Mouse (Mus musculus) retina, adult 2 months (tissue): ENCODE data around the gene Nfe2.
"Not testable (repeated sequence)": the region's sequence is repeated elsewhere in the genome, so short reads cannot be mapped to it uniquely, and the experiment has no call there.

Experiments used
- DNase-seq: peaks from one replicate; pipeline ENCODE4 v3.0.0-alpha.2; 2012; ENCODE audit warnings: low read depth, low spot score

The Nfe2 gene

DNA sequence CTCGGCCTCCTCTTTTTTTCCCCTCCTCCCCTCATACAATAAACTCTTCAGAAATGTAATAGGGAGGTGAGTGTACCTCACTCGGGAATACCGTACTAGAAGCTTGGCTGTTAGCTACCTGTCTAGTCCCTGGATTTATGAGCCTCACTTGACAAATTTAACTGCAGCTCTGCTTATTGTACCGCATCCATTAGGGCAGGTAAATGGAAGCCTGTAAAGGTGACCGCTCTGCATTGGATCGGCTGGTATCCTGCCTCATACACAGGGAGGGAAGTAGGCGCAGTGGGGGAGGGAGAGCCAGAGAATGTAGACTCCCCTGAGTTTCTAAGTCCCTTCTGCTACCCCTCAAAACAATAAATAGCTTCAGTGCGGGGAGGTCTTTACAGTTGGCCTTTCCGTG is 32.6 kb upstream of the Nfe2 start:
- DNase-seq: no peak

- DNase-seq: no peak
These were observed 32.2 kb upstream of the Nfe2 start for GRCm38 (mm10) chr15:103290417-103290816.

GRCm38 (mm10) chr15:103289600-103289999 is 31.4 kb upstream of the Nfe2 start:
- DNase-seq: no peak

GRCm38 (mm10) chr15:103285778-103286417 is 27.7 kb upstream of the Nfe2 start:
- DNase-seq: no peak

- DNase-seq: no peak
These were observed 26.4 kb upstream of the Nfe2 start for GRCm38 (mm10) chr15:103284647-103285046.

DNA sequence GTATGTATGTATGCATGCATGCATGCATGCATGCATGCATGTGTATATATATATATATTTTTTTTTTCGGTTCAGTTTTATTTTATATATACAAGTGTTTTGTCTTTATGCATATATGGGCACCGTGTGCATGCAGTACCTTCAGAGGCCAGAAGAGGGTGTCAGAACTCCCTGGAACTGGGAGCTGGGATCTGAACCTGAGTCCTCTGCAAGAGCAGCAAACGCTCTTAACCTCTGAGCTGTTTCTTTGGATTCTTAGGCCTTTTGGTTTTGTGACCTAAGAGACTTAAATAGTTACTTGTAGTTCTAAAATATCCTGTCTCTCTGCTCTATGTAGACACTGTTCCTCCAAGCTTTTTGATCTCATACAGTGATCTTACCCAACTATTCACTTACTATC is 25.9 kb upstream of the Nfe2 start:
- no peak for DNase-seq

DNA sequence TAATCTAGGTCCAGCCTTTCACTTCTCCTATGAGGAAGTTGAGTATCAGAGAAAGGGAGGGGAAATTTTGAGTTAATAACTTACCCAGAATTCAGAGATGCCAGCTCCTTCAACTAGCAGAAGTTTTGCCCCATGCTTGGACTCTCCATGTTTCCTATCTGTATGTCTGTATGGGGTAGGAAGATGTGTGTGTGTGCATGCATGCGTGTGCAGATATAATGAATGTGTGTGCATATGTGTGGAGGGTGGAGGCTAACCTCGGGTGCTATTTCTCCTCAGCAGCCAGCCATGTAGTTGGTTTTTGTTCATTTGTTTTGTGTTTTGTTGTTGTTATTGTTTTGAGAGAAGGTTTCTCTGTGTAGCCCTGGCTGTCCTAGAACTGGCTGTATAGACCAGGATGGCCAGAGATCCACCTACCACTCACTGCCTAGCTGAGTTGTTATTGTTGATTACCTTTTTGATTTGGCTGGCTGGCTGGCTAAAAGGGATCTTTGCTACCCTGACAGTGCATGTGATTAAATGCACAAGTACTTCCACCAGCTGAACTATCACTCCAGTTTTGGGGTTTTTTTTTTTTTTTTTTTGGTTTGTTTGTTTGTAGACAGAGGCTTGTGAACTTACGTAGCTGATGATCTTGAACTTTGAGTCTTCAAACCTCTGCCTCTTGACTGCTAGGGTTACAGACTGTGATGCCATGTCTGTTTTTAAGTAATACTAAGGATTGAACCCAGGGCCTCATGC is 23.4 kb upstream of the Nfe2 start:
- no peak for DNase-seq

DNA sequence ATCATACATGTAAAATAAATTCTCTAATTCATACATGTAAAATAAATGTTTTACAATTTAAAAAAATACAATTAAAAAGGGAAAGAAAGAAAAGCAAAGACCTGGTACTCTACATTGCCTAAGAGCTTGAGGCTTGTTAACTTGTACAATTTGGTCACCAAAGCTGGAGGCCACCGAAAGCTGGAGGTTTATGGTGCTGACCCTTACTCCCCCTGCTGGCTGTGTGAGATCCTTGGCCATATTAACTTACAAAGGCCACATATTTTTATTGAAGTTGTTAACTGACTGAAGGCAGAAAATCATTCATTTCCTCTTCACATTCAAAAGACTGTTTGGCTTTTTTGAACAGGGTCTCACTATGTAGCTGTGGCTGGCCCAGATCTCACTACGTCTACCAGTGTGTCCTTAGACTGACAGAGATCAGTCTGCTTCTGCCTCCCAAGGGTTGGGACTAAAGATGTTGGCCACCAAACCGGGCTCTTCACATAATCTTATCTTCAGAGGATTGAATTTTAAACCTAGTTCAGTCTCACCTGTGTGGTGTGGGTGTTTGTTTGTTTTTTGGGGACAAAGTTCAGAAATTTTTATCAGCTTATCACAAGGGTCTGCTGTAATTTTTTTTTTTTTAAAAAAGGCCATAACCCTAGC is 22.7 kb upstream of the Nfe2 start:
- DNase-seq: no peak

GRCm38 (mm10) chr15:103279750-103280149 is 21.5 kb upstream of the Nfe2 start:
- no peak for DNase-seq

- DNase-seq: no peak
These were observed 19.7 kb upstream of the Nfe2 start for GRCm38 (mm10) chr15:103277949-103278348.

DNA sequence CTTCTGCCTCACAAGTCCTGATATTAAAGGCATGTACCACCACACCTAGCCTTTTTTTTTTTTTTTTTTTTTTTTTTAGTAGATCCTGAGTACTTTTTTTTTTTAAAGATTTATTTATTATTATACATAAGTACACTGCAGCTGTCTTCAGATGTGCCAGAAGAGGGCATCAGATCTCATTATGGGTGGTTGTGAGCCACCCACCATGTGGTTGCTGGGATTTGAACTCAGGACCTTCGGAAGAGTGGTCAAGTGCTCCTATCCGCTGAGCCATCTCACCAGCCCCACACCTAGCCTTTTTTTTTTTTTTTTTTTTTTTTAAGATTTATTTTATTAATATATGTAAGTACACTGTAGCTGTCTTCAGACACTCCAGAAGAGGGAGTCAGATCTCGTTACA is 17.7 kb upstream of the Nfe2 start:
- not testable (repeated sequence) for DNase-seq

DNA sequence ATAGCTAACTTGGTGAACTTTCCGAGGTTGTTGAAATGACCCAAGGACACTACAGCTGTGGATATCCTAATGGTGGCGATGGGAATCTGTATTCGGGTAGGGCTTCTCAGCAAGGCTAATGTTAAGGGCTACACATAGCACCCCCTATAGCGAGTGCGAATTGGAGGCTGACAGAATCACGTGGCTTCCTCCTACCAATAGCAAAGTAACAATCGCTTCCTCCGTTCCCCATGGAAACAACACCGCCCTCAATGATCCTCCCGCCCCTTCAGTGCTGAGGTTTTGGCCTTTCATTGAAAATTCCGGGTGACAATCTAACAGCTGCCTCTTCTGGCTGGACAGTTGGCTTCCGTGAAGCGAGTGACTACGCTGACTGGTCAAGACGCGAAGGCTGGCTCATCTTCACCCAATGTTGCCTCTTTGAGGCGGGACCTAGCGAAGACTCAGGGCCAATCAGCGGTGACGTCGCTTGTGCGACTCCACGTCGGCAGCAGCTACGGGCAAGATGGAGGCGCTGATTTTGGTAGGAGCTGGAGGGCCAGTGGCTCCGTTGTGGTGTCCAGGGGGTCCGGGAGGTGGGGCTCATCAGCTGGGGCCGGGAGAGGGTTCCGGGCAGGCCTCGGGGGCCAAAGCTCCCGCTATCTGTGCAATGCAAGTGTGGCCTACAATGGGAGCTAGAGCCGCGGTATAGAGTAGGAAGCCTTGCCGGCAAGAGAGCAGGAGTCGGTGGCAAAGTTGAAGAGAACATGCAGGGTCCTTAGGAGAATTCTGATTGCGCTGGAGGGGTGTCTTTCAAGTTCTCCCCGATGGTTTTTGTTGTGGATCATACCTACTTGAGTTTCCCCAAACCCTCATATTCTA is 14.4 kb upstream of the Nfe2 start, which contains the start of gene Copz1:
TSS of gene Copz1 (plus strand) at position 296 of the 861 bp plus-strand sequence.
- DNase-seq: peak; percentile 93

GRCm38 (mm10) chr15:103268903-103269302 is 10.7 kb upstream of the Nfe2 start:
- DNase-seq: no peak

DNA sequence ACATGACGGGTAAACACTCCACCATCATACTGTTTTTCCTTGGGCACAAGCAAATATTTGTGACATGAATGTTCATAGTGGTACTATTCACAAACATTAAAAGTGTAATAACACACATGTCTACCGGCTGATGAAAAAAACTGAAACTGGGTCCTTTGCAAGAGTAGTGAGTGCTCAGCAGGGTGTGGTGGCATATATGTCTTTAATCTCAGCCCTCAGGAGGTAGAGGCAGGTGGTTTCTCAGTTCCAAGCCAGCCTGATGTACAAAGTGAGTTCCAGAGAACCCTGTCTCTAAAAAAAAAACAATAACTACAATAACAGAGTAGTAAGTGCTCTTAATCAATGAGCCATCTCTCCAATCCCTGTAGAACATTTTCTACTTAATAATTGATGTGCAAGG is 6.6 kb upstream of the Nfe2 start:
- DNase-seq: no peak

DNA sequence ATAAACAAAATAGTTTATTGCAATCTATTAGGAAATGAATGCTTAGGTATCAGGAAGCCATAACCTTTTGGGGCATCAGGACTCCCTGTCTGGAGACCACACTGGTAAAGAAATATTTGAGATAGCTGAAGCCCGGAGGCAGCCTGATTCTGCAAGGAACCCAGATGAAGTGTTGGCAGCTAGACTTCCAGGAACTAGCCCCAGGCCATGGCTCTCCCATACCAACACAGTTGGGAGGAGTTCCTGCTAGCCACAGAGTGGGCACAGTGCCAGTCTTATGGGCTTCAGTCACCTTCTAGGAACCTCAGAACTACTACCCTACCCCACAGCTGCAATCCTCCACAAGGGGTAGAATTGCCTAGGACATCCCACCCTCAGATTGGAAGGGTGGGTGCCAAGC is 1.8 kb upstream of the Nfe2 start:
- no peak for DNase-seq

GRCm38 (mm10) chr15:103259162-103259561 is 959 bp upstream of the Nfe2 start:
- no peak for DNase-seq

DNA sequence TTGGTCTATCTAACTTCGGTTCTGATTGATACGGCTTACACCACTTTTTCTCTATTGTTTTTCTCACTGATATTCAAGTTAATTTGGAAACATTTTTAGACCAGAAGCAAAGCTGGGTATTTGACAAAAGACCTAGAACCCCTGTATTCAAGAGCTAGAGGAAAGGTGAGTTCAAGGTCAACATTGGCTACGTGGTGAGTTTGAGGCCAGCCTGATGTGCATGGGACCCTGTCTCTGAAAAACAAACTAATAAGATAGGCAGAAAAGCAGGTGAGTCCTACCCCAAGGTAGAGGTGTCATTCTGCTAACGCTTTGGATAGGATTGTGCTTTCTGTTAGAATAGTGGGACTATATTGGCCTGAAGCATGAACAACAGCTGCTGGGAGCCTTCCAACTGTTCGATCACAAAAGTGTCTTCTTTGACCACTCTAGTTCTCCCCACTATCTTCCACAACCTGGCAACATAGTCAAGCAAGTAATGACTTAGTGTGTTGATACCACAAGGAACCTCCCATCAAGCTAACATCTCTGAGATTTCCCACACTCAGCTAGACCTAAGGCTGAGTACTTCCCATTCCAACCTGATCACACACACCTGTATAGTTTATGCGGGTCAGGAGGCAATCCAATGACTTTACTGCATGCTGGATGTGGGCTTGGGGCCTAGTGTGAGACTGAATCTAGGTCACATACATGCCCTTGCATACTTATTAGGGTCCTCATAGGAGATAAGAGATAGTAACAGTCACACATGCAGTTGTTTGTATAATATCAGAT is 1.8 kb downstream of the Nfe2 start:
- DNase-seq: no peak

DNA sequence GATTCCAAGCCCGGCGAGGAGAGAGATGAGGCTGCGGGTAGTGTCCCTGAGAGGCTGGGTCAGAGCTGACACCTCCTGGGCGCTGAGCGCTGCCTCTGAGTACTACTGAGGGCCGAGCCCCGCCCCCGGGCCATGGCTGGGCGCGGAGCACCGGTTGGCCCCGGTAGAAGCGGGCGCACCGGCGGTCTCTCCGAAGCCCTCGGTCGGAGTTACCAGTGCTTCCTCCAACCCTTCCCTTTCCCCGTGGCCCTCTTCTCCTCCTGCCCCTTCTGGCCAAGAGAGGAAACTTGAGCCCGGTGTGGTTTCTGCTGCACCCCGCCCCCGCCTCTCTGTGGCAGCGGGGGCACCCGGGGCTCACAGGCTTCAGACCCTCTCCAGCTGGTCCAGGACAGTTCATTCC is 3.0 kb downstream of the Nfe2 start:
- no peak for DNase-seq

GRCm38 (mm10) chr15:103253352-103253751 is 4.9 kb downstream of the Nfe2 start:
- no peak for DNase-seq

- no peak for DNase-seq
These were observed 5.5 kb downstream of the Nfe2 start for GRCm38 (mm10) chr15:103252660-103253059.

- DNase-seq: no peak
These were observed 6.6 kb downstream of the Nfe2 start for GRCm38 (mm10) chr15:103251595-103251994.
